12 mouse cellular contexts compared by ENCODE assay signal in the genomic region with DNA sequence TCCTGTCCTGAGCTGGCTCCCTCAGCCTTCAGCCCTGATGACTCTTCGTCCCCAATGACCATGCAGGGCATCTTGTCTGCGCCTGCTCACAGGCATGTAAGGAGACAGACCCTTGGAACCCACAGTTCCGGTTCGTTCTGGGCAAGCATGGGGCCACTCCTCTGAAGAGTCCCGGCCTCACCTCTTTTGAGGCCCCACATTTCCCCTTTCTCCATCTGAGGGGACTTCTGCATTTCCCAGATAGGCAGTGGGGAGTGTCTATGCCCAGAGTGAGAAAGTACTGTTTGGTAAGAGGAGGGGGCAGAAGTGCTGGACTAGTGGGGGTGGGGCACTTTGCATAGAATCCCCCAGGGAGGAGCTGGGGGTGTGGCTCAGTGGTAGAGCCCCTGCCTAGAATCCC. TPM values are rescaled to one million over a fixed set of nuclear protein-coding genes. Genes with fewer than 3 reads are reported as not detected.
DNase-seq lines count a peak whose midpoint lies in the region; ATAC-seq and TF ChIP-seq lines count a peak whose summit lies in the region.
"Had no signal": no experiment of that assay in that cellular context is flagged by ENCODE, and none has a peak within 500 bp of the region (broad histone marks: within the 10 kb centered on the region; RNA-seq: fewer than 3 reads in every experiment).

No protein-coding gene starts in this region.

- 80% methylated on average over 5 of the region's 5 CpGs for WGBS in lung, embryonic 16.5 days
- WGBS in lung, postnatal 0 days, result 68% methylated on average over 5 of the region's 5 CpGs
- 74% methylated on average over 5 of the region's 5 CpGs for WGBS in stomach, postnatal 0 days
- WGBS in hindbrain, embryonic 11.5 days, result 92% methylated on average over 5 of the region's 5 CpGs

- TF ChIP-seq CTCF in cortical plate, adult 2 months (IDR thresholded peaks at IDR 0.05; ENCODE audit: extremely low read depth, insufficient read depth, low read length), result no peak
- TF ChIP-seq CTCF in lung, postnatal 0 days (IDR thresholded peaks at IDR 0.05), result no peak
- no peak for TF ChIP-seq CTCF in stomach, postnatal 0 days (IDR thresholded peaks at IDR 0.05; ENCODE audit: low read depth)

- no peak overlapping the region for H3K4me3 ChIP-seq in lung, embryonic 16.5 days (ENCODE audit: low read length)
- no peak overlapping the region for H3K4me3 ChIP-seq in cortical plate, adult 2 months (ENCODE audit: insufficient read depth, low read length)
- H3K4me3 ChIP-seq in lung, postnatal 0 days (ENCODE audit: low read depth, low read length), result no peak overlapping the region
- no peak overlapping the region for H3K4me3 ChIP-seq in stomach, postnatal 0 days (ENCODE audit: low read depth, low read length)
- H3K4me3 ChIP-seq in hindbrain, embryonic 11.5 days (ENCODE audit: low read depth, low read length), result no peak overlapping the region
- H3K4me3 ChIP-seq: midbrain, embryonic 15.5 days had no signal

- peaks cover 20% of the 10 kb centered on the region for H3K4me1 ChIP-seq in lung, embryonic 16.5 days (replicated peaks; ENCODE audit: control insufficient read depth, insufficient read depth, low read length)
- H3K4me1 ChIP-seq in cortical plate, adult 2 months (ENCODE audit: control insufficient read depth, insufficient read depth, low read length), result peaks cover 2% of the 10 kb centered on the region; the same call in 1 of the 2 replicates
- 0 out of 2 replicates have a peak, but pooled peaks cover 3% of the 10 kb centered on the region for H3K4me1 ChIP-seq in lung, postnatal 0 days (ENCODE audit: insufficient read depth, low read depth, low read length)
- H3K4me1 ChIP-seq in stomach, postnatal 0 days (replicated peaks; ENCODE audit: control insufficient read depth, insufficient read depth), result peaks cover 9% of the 10 kb centered on the region
- H3K4me1 ChIP-seq in hindbrain, embryonic 11.5 days (replicated peaks; ENCODE audit: control insufficient read depth, insufficient read depth, low read length), result 0 out of 2 replicates have a peak, but pooled peaks cover 2% of the 10 kb centered on the region

- no peaks in the 10 kb centered on the region for H3K27me3 ChIP-seq in lung, embryonic 16.5 days (ENCODE audit: control insufficient read depth, insufficient read depth, low read depth, low read length)
- H3K27me3 ChIP-seq in lung, postnatal 0 days (replicated peaks; ENCODE audit: insufficient read depth, low read length), result no peaks in the 10 kb centered on the region
- no peaks in the 10 kb centered on the region for H3K27me3 ChIP-seq in stomach, postnatal 0 days (ENCODE audit: control insufficient read depth, insufficient read depth, low read length)
- no peaks in the 10 kb centered on the region for H3K27me3 ChIP-seq in hindbrain, embryonic 11.5 days (ENCODE audit: control insufficient read depth, insufficient read depth, low read length)
- H3K27me3 ChIP-seq: midbrain, embryonic 15.5 days had no signal

- H3K9ac ChIP-seq in lung, embryonic 16.5 days (ENCODE audit: low read length), result no peak overlapping the region
- no peak overlapping the region for H3K9ac ChIP-seq in lung, postnatal 0 days (replicated peaks; ENCODE audit: low read depth)
- no peak overlapping the region for H3K9ac ChIP-seq in stomach, postnatal 0 days (ENCODE audit: low read length)
- no peak overlapping the region for H3K9ac ChIP-seq in hindbrain, embryonic 11.5 days (ENCODE audit: low read depth, low read length)
- H3K9ac ChIP-seq: midbrain, embryonic 15.5 days had no signal

- DNase-seq in lung, postnatal 14 days, result no peak
- peak; percentile 48 for DNase-seq in lung, postnatal 0 days (ENCODE audit: low spot score)
- DNase-seq in stomach, postnatal 0 days (ENCODE audit: low spot score), result peak; percentile 23
- DNase-seq in right cerebral cortex, postnatal 10 days (ENCODE audit: low spot score in 2 of 2), result no peak
- DNase-seq in hindbrain, embryonic 11.5 days (ENCODE audit: low spot score), result no peak
- DNase-seq: adrenal gland, adult 2 months; cerebellum, postnatal 36 days; kidney, adult 11 months had no signal

- no peak overlapping the region for H3K4me2 ChIP-seq in lung, embryonic 16.5 days (ENCODE audit: low read depth, low read length)
- no peak overlapping the region for H3K4me2 ChIP-seq in lung, postnatal 0 days (replicated peaks; ENCODE audit: low read depth, low read length)
- H3K4me2 ChIP-seq in stomach, postnatal 0 days (replicated peaks; ENCODE audit: low read depth), result no peak overlapping the region
- no peak overlapping the region for H3K4me2 ChIP-seq in hindbrain, embryonic 11.5 days (replicated peaks; ENCODE audit: low read depth, low read length)
- H3K4me2 ChIP-seq: heart, embryonic 11.5 days; midbrain, embryonic 15.5 days had no signal

- peak overlapping the region; percentile 57 for H3K27ac ChIP-seq in lung, embryonic 16.5 days (ENCODE audit: low read length)
- H3K27ac ChIP-seq in cortical plate, adult 2 months (ENCODE audit: insufficient read depth, low read length), result peak overlapping the region; percentile 74
- 0 out of 2 replicates have a peak overlapping the region, but pooled peaks have one; percentile 6 for H3K27ac ChIP-seq in lung, postnatal 0 days (ENCODE audit: low read length)
- peak overlapping the region; percentile 65 for H3K27ac ChIP-seq in stomach, postnatal 0 days (replicated peaks)
- H3K27ac ChIP-seq in hindbrain, embryonic 11.5 days (ENCODE audit: low read depth, low read length), result no peak overlapping the region
- H3K27ac ChIP-seq: midbrain, embryonic 15.5 days had no signal

- no peak for ATAC-seq in lung, embryonic 16.5 days (ENCODE audit: low read depth)
- ATAC-seq in lung, postnatal 0 days, result no peak
- no peak for ATAC-seq in stomach, postnatal 0 days (ENCODE audit: low FRiP score, low TSS enrichment)
- ATAC-seq in hindbrain, embryonic 11.5 days (ENCODE audit: low FRiP score), result no peak
- ATAC-seq: midbrain, embryonic 15.5 days had no signal

- no peaks in the 10 kb centered on the region for H3K36me3 ChIP-seq in lung, embryonic 16.5 days (ENCODE audit: control insufficient read depth, insufficient read depth, low read length)
- no peaks in the 10 kb centered on the region for H3K36me3 ChIP-seq in lung, postnatal 0 days (ENCODE audit: insufficient read depth, low read length)
- H3K36me3 ChIP-seq in stomach, postnatal 0 days (ENCODE audit: control insufficient read depth, insufficient read depth, low read length), result no peaks in the 10 kb centered on the region
- no peaks in the 10 kb centered on the region for H3K36me3 ChIP-seq in hindbrain, embryonic 11.5 days (ENCODE audit: control insufficient read depth, insufficient read depth, low read length)
- H3K36me3 ChIP-seq: midbrain, embryonic 15.5 days had no signal

- no peak for TF ChIP-seq EP300 in lung, postnatal 0 days (IDR thresholded peaks at IDR 0.05)
- no peak for TF ChIP-seq EP300 in stomach, postnatal 0 days (optimal IDR thresholded peaks at IDR 0.05)

- TF ChIP-seq POLR2A in cortical plate, adult 2 months (IDR thresholded peaks at IDR 0.05; ENCODE audit: extremely low read depth, insufficient read depth, low read length), result no peak

- H3K9me3 ChIP-seq in lung, embryonic 16.5 days (ENCODE audit: control insufficient read depth, low read length), result no peaks in the 10 kb centered on the region
- H3K9me3 ChIP-seq in lung, postnatal 0 days (ENCODE audit: low read length), result no peaks in the 10 kb centered on the region
- H3K9me3 ChIP-seq in stomach, postnatal 0 days (ENCODE audit: control insufficient read depth, low read length), result no peaks in the 10 kb centered on the region
- no peaks in the 10 kb centered on the region for H3K9me3 ChIP-seq in hindbrain, embryonic 11.5 days (ENCODE audit: control insufficient read depth, low read length)
- H3K9me3 ChIP-seq: midbrain, embryonic 15.5 days had no signal

RNA-seq across cellular contexts. Expression of a gene that starts 35.0 kb away (rescaled TPM):
- polyA plus RNA-seq in lung, embryonic 16.5 days (2015; fragmentation: Nextera tagmentation; extraction: Ambion mirVana), result 174 and 177 TPM in 2 replicates
- polyA plus RNA-seq in cortical plate, adult 2 months (2012; rRNA removed), result 82.6 and 89.5 TPM in 2 replicates
- polyA plus RNA-seq in lung, postnatal 0 days (2015; fragmentation: Nextera tagmentation; extraction: Ambion mirVana), result 151 and 170 TPM in 2 replicates
- 132 and 133 TPM in 2 replicates for polyA plus RNA-seq in stomach, postnatal 0 days (2015; fragmentation: Nextera tagmentation; extraction: Ambion mirVana)
- 112 and 121 TPM in 2 replicates for polyA plus RNA-seq in hindbrain, embryonic 11.5 days (2014; fragmentation: Nextera tagmentation; extraction: Ambion mirVana)

RNA-seq across cellular contexts. Expression of a gene that starts 38.3 kb away (rescaled TPM):
- 1.7 and 1.9 TPM in 2 replicates for polyA plus RNA-seq in lung, embryonic 16.5 days (2015; fragmentation: Nextera tagmentation; extraction: Ambion mirVana)
- 271 and 275 TPM in 2 replicates for polyA plus RNA-seq in cortical plate, adult 2 months (2012; rRNA removed)
- 3.6 and 4.1 TPM in 2 replicates for polyA plus RNA-seq in lung, postnatal 0 days (2015; fragmentation: Nextera tagmentation; extraction: Ambion mirVana)
- 13.8 and 14.9 TPM in 2 replicates for polyA plus RNA-seq in stomach, postnatal 0 days (2015; fragmentation: Nextera tagmentation; extraction: Ambion mirVana)
- 2.1 and 4.0 TPM in 2 replicates for polyA plus RNA-seq in hindbrain, embryonic 11.5 days (2014; fragmentation: Nextera tagmentation; extraction: Ambion mirVana)

Comparison
In these comparisons a context has a peak if more than half of its experiments do, and no peak if none do; other contexts are left out.
1. DNase-seq: peak in lung, postnatal 0 days (single experiment) and stomach, postnatal 0 days (single experiment); none in lung, postnatal 14 days (single experiment), right cerebral cortex, postnatal 10 days (0 of 2) and hindbrain, embryonic 11.5 days (single experiment).
2. RNA of a gene that starts 38.3 kb away (polyA plus RNA-seq): 271 to 275 TPM in cortical plate, adult 2 months; 13.8 to 14.9 TPM in stomach, postnatal 0 days, 3.6 to 4.1 TPM in lung, postnatal 0 days, 2.1 to 4.0 TPM in hindbrain, embryonic 11.5 days and 1.7 to 1.9 TPM in lung, embryonic 16.5 days; every median in the first group is over 10 times any median in the second.